Mouse (Mus musculus): ENCODE results near the gene Plppr2. TPM values are rescaled to one million over a fixed set of nuclear protein-coding genes. Genes with fewer than 3 reads are reported as not detected.
A peak's percentile ranks its signal among the peaks of the same experiment; 100 is the strongest.

Gene Plppr2
- polyA plus RNA-seq, 1 experiment from 2014 or later = 45.6 TPM

DNA sequence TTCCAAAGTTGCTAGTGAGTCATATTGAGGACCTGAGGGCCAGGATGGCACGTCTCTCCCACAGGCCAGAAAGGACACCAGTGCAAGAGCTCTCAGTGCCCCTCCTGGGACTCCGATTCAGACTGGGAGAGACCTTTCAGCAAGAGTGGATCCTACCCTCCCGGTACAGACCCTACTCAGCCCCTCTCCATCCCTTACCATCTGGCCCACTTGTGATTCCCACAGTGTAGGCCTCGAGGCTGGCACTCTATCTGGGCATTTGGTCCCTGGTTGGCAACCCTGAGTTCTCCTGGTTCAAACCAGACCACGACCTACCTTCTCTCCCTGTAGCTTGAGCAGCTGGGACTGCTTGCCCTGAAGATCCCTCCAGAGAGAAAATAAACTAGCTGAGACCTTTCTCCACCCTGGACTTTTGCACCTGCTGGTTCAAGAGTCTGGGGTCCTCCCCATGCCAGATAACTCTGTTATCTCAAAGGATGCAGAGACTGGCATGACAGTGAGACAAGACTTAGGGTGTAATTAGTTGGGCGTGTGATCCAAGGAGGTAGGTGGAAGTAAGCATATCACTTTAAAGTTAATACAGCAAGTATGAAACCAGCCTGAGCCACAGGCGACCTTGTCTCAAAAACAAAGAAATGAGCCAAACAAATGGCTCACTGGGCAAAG is 1.2 kb upstream of the Plppr2 start:
- H3K4me2 ChIP-seq (replicated peaks) = peak overlapping the region; percentile 74; the same call in 1 of the 2 replicates
- ATAC-seq (ENCODE audit: low FRiP score, low read depth) = no peak
- H3K36me3 ChIP-seq = 0 out of 2 replicates have a peak, but pooled peaks cover 10% of the 10 kb centered on the region
- no peaks in the 10 kb centered on the region for H3K9me3 ChIP-seq
- no peak overlapping the region for H3K27ac ChIP-seq (replicated peaks)
- H3K4me3 ChIP-seq = no peak overlapping the region
- H3K27me3 ChIP-seq = peaks cover 6% of the 10 kb centered on the region; the same call in 1 of the 2 replicates
- H3K4me1 ChIP-seq = peaks cover 20% of the 10 kb centered on the region
- H3K9ac ChIP-seq (replicated peaks) = no peak overlapping the region
- WGBS = 86% methylated on average over 7 of the region's 7 CpGs

DNA sequence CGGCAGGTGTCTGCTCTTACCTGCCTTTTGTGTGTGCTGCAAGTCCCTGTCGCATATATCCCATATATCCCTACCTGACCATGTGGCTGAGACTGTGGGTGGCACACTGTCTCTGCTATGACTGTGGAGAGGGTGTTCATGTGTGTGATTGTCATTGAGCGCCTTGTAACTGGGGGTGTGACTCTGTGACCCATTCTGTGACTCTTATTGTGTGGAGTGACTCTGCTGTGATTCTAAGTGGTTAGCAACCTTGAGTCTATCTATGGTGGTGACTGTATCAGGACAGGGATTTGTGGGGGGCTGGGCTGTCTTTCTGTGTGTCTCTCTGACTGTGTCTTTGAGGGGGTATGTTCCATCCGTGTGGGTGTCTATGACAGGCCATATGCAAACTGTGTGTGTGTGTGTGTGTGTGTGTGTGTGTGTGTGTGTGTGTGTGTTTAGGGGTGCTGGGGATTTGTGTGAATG is 910 bp downstream of the Plppr2 start:
- Histone ChIP-seq H3K36me3 (peaks cover 18% of the 10 kb centered on the region; the same call in 1 of the 2 replicates), H3K27ac (replicated peaks) (no peak overlapping the region), H3K4me2 (replicated peaks) (peak overlapping the region; percentile 74), H3K4me1 (peaks cover 20% of the 10 kb centered on the region), H3K9ac (replicated peaks) (peak overlapping the region; percentile 78), H3K27me3 (0 out of 2 replicates have a peak, but pooled peaks cover 6% of the 10 kb centered on the region), H3K4me3 (peak overlapping the region; percentile 67), H3K9me3 (no peaks in the 10 kb centered on the region)
- WGBS = 77% methylated on average over 4 of the region's 4 CpGs
- ATAC-seq (ENCODE audit: low FRiP score, low read depth) = peak; percentile 1; the same call in 1 of the 2 replicates

DNA sequence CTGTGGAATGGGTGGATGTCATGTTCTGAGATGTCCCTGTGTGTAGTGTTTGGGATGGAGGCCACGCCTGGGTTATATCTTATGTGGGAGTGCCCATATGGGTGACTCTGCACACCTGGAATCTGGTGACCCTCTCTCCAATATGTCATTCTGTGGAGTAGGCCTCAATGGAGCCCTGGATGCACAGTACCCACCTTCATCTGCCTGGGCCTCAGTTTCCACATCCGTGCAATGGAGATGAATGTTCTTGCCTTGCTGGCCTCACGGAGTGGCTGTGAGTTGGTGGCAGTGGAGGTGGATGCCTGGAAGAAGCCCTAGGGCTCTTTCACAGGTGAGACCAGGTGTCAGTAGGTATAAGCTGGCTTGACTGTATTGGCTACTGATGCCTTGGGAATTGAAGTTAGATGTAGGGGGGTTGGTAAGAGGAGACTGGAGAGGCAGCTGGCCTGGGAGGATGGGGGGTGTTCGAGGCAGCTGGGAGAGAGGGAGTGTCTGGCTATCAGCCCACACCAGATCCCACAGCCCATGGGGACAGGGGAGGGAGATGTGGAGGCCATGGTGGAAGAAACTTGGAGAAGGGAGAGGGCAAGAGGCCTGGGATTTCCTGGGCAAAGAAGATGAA is 1.5 kb downstream of the Plppr2 start:
- Histone ChIP-seq H3K27ac (replicated peaks) (no peak overlapping the region), H3K9ac (replicated peaks) (0 out of 2 replicates have a peak overlapping the region, but pooled peaks have one; percentile 37), H3K4me2 (replicated peaks) (peak overlapping the region; percentile 74), H3K4me1 (peaks cover 20% of the 10 kb centered on the region), H3K27me3 (peaks cover 8% of the 10 kb centered on the region; the same call in 1 of the 2 replicates), H3K4me3 (peak overlapping the region; percentile 67), H3K9me3 (no peaks in the 10 kb centered on the region), H3K36me3 (peaks cover 18% of the 10 kb centered on the region; the same call in 1 of the 2 replicates)
- 87% methylated on average over 4 of the region's 4 CpGs for WGBS
- ATAC-seq (ENCODE audit: low FRiP score, low read depth) = no peak

DNA sequence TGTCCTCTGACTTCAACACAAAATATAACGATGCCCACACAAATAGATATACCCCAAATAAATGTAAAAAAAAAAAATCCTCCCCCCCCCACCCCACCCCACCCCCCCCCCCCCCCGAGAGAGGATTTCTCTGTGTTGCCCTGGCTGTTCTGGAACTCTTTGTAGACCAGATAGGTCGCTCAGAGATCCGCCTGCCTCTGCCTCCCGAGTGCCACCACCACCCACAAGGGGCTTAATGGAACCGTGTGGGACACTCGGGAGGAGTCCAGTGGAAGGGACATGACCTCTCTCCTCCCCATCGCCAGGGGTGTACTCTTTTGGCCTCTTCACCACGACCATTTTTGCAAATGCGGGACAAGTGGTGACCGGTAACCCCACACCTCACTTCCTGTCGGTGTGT is 6.2 kb downstream of the Plppr2 start:
- H3K27ac ChIP-seq (replicated peaks) = no peak overlapping the region
- no peak overlapping the region for H3K4me2 ChIP-seq (replicated peaks)
- no peak overlapping the region for H3K9ac ChIP-seq (replicated peaks)
- no peaks in the 10 kb centered on the region for H3K9me3 ChIP-seq
- H3K27me3 ChIP-seq = peaks cover 22% of the 10 kb centered on the region
- ATAC-seq (ENCODE audit: low FRiP score, low read depth) = no peak
- H3K4me1 ChIP-seq = peaks cover 19% of the 10 kb centered on the region
- no peak overlapping the region for H3K4me3 ChIP-seq
- WGBS = 81% methylated on average over 12 of the region's 12 CpGs
- H3K36me3 ChIP-seq = peaks cover 21% of the 10 kb centered on the region; the same call in 1 of the 2 replicates

DNA sequence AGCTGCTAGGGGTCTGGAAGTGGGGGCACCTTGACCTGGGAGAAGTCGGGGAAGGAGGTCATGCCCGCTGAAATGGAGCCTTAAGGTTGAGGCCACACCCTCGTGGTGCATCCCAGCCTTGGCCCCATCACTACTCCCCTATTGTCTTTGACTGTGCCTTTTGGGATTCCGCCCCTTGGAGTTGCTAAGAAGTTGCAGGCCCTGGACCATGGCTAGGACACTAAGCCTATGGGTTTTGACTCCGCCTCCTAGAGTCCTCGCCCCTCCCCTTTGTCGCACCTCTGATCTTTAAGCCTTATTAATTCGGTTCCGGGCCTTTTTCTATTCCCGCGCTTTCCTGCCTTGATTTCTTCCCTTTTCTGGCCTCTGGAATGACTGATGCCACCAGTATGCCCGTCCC is 6.8 kb downstream of the Plppr2 start:
- WGBS = 56% methylated on average over 12 of the region's 12 CpGs
- ATAC-seq (ENCODE audit: low FRiP score, low read depth) = no peak
- peaks cover 21% of the 10 kb centered on the region; the same call in 1 of the 2 replicates for H3K36me3 ChIP-seq

DNA sequence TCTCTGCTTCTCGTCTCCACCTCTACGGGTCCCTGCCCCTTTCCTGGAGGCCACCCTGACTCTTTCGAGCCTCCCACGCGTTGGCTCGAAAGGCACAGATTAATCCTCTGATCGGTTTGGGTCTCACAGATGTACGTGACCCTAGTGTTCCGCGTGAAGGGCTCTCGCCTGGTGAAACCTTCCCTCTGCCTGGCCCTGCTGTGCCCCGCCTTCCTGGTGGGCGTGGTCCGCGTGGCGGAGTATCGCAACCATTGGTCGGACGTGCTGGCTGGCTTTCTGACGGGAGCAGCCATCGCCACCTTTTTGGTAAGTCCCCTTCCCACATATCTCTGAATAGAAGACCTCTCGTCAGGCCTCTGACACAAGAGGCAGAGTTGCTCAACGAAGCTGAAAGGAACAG is 7.4 kb downstream of the Plppr2 start:
- ATAC-seq (ENCODE audit: low FRiP score, low read depth) = no peak
- H3K4me1 ChIP-seq = peaks cover 8% of the 10 kb centered on the region; the same call in 1 of the 2 replicates
- H3K4me2 ChIP-seq (replicated peaks) = no peak overlapping the region
- no peak overlapping the region for H3K9ac ChIP-seq (replicated peaks)
- no peaks in the 10 kb centered on the region for H3K9me3 ChIP-seq
- H3K36me3 ChIP-seq = peaks cover 16% of the 10 kb centered on the region; the same call in 1 of the 2 replicates
- peaks cover 34% of the 10 kb centered on the region for H3K27me3 ChIP-seq
- whole genome bisulfite sequencing = 23% methylated on average over 23 of the region's 23 CpGs
- H3K27ac ChIP-seq (replicated peaks) = no peak overlapping the region
- no peak overlapping the region for H3K4me3 ChIP-seq

More for the DNA sequence above, 6.8 kb downstream of the Plppr2 start:
- H3K9me3 ChIP-seq = no peaks in the 10 kb centered on the region
- H3K4me1 ChIP-seq = peaks cover 13% of the 10 kb centered on the region
- no peak overlapping the region for H3K27ac ChIP-seq (replicated peaks)
- no peak overlapping the region for H3K4me2 ChIP-seq (replicated peaks)
- H3K27me3 ChIP-seq = peaks cover 27% of the 10 kb centered on the region
- no peak overlapping the region for H3K4me3 ChIP-seq
- no peak overlapping the region for H3K9ac ChIP-seq (replicated peaks)

DNA sequence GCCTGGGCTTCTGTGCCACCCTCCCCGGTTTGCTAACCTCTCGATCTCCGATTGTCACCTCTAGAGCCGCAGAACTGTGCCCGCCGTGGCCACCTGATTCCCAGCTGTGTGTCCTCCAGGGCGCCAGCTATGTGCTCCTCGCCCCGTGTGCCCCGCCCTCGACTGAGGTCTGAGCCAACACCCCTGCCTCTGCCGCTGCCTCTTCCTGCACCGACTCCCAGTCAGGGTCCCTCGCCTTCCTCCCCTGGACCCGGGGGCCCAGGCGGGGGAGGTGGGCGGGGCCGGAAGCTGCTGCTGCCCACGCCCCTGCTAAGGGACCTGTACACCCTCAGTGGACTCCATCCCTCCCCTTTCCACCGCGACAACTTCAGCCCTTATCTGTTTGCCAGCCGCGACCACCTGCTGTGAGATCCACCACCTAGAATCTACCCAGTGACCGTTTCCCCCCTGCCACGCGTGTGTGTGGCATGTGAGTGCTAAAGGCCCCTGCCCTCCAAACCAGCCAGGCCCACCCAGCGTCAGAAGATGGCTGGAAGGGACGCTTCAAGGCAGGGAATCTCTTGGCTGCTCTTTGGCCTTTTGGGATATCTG is 10.8 kb downstream of the Plppr2 start:
- Histone ChIP-seq H3K9ac (replicated peaks) (no peak overlapping the region; the same call in 1 of the 2 replicates), H3K9me3 (no peaks in the 10 kb centered on the region), H3K4me2 (replicated peaks) (peak overlapping the region; percentile 26), H3K4me3 (no peak overlapping the region), H3K4me1 (peaks cover 8% of the 10 kb centered on the region; the same call in 1 of the 2 replicates), H3K36me3 (0 out of 2 replicates have a peak, but pooled peaks cover 3% of the 10 kb centered on the region), H3K27me3 (peaks cover 40% of the 10 kb centered on the region), H3K27ac (replicated peaks) (no peak overlapping the region)
- 6% methylated on average over 24 of the region's 28 CpGs for WGBS
- ATAC-seq (ENCODE audit: low FRiP score, low read depth) = no peak

DNA sequence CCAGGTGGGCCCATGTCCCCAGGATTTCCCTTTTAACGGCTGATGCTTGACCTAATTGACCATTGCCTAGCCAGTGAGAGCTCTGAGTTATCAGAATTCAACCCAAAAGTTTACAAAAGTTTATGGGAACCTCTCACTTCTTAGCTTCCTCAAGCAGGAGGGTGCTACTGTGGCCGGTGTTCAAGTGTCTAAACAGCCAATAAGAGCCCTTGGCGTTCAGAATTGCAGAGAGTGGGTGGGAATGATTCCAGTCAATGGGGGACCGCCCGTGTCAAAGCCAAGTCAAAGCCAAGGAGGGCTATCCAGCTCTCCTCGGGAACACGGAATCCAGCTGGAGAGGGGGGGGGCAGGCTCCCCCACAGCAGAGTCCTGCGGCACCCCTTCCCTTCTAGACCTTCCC is 11.3 kb downstream of the Plppr2 start:
- no peak overlapping the region for H3K9ac ChIP-seq (replicated peaks)
- H3K4me3 ChIP-seq = no peak overlapping the region
- H3K27me3 ChIP-seq = peaks cover 40% of the 10 kb centered on the region
- no peak for ATAC-seq (ENCODE audit: low FRiP score, low read depth)
- H3K9me3 ChIP-seq = no peaks in the 10 kb centered on the region
- peaks cover 10% of the 10 kb centered on the region for H3K4me1 ChIP-seq
- H3K36me3 ChIP-seq = 0 out of 2 replicates have a peak, but pooled peaks cover 3% of the 10 kb centered on the region
- H3K27ac ChIP-seq (replicated peaks) = no peak overlapping the region
- no peak overlapping the region for H3K4me2 ChIP-seq (replicated peaks)
- WGBS = 54% methylated on average over 8 of the region's 8 CpGs

DNA sequence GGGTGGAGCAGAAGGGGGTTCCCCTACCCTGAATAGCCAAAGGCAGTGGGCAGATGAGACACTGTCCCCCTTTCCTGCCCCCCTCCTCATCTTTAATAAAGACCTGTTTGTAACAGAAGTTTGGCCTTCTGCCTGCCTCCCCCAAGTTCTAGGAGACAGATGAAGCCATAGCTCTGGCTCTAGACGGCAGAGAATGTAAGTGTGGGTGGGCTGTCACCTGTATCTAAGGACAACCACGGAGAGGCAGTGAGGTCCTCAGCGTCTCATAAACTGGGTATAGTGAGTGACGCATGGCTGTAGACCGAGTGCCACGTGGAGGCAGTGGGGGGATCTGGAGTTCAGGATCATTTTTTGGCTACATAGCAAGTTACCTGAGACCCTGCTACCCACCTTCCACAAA is 12.0 kb downstream of the Plppr2 start:
- Histone ChIP-seq H3K9ac (replicated peaks) (no peak overlapping the region), H3K27me3 (peaks cover 36% of the 10 kb centered on the region), H3K4me1 (peaks cover 16% of the 10 kb centered on the region), H3K9me3 (no peaks in the 10 kb centered on the region), H3K27ac (replicated peaks) (no peak overlapping the region), H3K4me3 (no peak overlapping the region), H3K36me3 (0 out of 2 replicates have a peak, but pooled peaks cover 3% of the 10 kb centered on the region), H3K4me2 (replicated peaks) (no peak overlapping the region)
- 72% methylated on average over 6 of the region's 6 CpGs for WGBS
- ATAC-seq (ENCODE audit: low FRiP score, low read depth) = no peak

DNA sequence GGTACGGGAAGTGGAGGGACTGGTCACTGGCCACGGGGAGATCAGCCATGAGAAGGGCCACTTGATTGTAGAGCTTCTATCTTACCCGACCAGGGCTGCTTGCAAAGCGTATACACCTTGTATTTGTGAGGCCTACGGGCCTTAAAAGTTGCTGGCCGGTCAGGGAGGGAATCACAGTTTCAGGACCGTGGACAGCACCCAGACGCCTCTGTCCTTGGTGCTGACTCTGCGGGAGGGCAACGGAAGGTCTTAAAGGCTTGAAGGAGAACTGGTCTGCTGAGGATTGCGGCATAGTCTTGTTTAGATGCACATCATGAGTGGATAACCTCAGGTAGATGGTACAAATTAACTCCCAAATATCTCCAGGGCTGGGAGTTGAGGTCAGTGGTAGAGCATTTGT is 13.5 kb downstream of the Plppr2 start:
- H3K9me3 ChIP-seq = no peaks in the 10 kb centered on the region
- WGBS = 20% methylated on average over 11 of the region's 11 CpGs
- H3K36me3 ChIP-seq = 0 out of 2 replicates have a peak, but pooled peaks cover 3% of the 10 kb centered on the region
- H3K4me3 ChIP-seq = no peak overlapping the region
- H3K27me3 ChIP-seq = peaks cover 28% of the 10 kb centered on the region
- no peak overlapping the region for H3K27ac ChIP-seq (replicated peaks)
- ATAC-seq (ENCODE audit: low FRiP score, low read depth) = no peak
- no peak overlapping the region for H3K9ac ChIP-seq (replicated peaks)
- H3K4me2 ChIP-seq (replicated peaks) = no peak overlapping the region
- peaks cover 23% of the 10 kb centered on the region for H3K4me1 ChIP-seq

DNA sequence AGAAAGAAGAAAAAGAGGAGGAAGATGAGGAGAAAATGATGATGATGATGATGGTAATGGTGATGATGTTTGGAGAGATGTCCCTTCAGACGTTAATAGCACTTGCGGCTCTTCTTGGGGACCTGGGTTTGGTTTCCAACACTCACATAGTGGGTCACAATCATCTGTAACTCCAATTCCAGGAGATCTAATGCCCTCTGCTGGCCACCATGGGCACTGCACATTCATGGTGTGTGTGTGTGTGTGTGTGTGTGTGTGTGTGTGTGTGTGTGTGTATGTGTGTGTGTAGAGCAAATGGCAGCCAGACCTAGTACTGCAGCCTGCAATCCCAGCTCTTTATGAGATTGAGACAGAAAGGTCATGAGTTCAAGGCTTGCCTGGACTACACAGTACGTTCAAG is 15.1 kb downstream of the Plppr2 start:
- no peak for ATAC-seq (ENCODE audit: low FRiP score, low read depth)
- H3K4me1 ChIP-seq = peaks cover 29% of the 10 kb centered on the region
- WGBS = 74% methylated on average over 3 of the region's 3 CpGs
- no peaks in the 10 kb centered on the region for H3K36me3 ChIP-seq
- H3K27me3 ChIP-seq = peaks cover 28% of the 10 kb centered on the region
- no peak overlapping the region for H3K4me2 ChIP-seq (replicated peaks)
- no peak overlapping the region for H3K4me3 ChIP-seq
- H3K27ac ChIP-seq (replicated peaks) = no peak overlapping the region
- H3K9ac ChIP-seq (replicated peaks) = no peak overlapping the region
- no peaks in the 10 kb centered on the region for H3K9me3 ChIP-seq

Data from midbrain, embryonic 12.5 days (tissue).